ENCODE assay signal across 23 mouse cellular contexts in genomic region chr19:48001774-48002173, GRCm38 (mm10).
DNase-seq lines count a peak whose midpoint lies in the region; ATAC-seq and TF ChIP-seq lines count a peak whose summit lies in the region.
"Had no signal": no experiment of that assay in that cellular context is flagged by ENCODE, and none has a peak within 500 bp of the region (broad histone marks: within the 10 kb centered on the region; RNA-seq: fewer than 3 reads in every experiment).

No protein-coding gene starts in this region.

- H3ac ChIP-seq in C2C12 (ENCODE audit: control insufficient read depth, insufficient read length, low read depth), result no peak overlapping the region

- 54% methylated on average over 11 of the region's 11 CpGs for WGBS in heart, embryonic 13.5 days
- 46% methylated on average over 11 of the region's 11 CpGs for WGBS in lung, embryonic 15.5 days
- 66% methylated on average over 11 of the region's 11 CpGs for WGBS in limb, embryonic 14.5 days

- TF ChIP-seq CTCF in C2C12 (IDR thresholded peaks at IDR 0.05; ENCODE audit: control insufficient read depth, insufficient read depth, insufficient read length), result no peak

- no peak overlapping the region for H3K9ac ChIP-seq in heart, embryonic 13.5 days
- H3K9ac ChIP-seq in lung, embryonic 15.5 days, result no peak overlapping the region
- no peak overlapping the region for H3K9ac ChIP-seq in limb, embryonic 14.5 days (ENCODE audit: low read depth, low read length, severe bottlenecking)
- H3K9ac ChIP-seq: embryonic facial prominence, embryonic 13.5 days; forebrain, embryonic 12.5 days; heart, embryonic 15.5 days; hindbrain, embryonic 14.5 days had no signal

- no peak overlapping the region for H3K4me3 ChIP-seq in heart, embryonic 13.5 days
- no peak overlapping the region for H3K4me3 ChIP-seq in lung, embryonic 15.5 days
- H3K4me3 ChIP-seq in C2C12 (ENCODE audit: insufficient read depth, poor library complexity, severe bottlenecking), result no peak overlapping the region
- no peak overlapping the region for H3K4me3 ChIP-seq in limb, embryonic 14.5 days (replicated peaks; ENCODE audit: low read length)
- H3K4me3 ChIP-seq: embryonic facial prominence, embryonic 13.5 days; forebrain, embryonic 12.5 days; heart, embryonic 15.5 days; hindbrain, embryonic 10.5 days had no signal

- 0 out of 2 replicates have a peak, but pooled peaks cover 3% of the 10 kb centered on the region for H3K4me1 ChIP-seq in heart, embryonic 13.5 days
- peaks cover 5% of the 10 kb centered on the region; the same call in 1 of the 2 replicates for H3K4me1 ChIP-seq in lung, embryonic 15.5 days
- peaks cover 33% of the 10 kb centered on the region for H3K4me1 ChIP-seq in limb, embryonic 14.5 days (ENCODE audit: control insufficient read depth, insufficient read depth, low read length)
- H3K4me1 ChIP-seq: heart, embryonic 15.5 days; hindbrain, embryonic 10.5 days had no signal

- no peaks in the 10 kb centered on the region for H3K79me3 ChIP-seq in C2C12 (ENCODE audit: low read depth)

- H3K36me3 ChIP-seq in heart, embryonic 13.5 days, result no peaks in the 10 kb centered on the region
- H3K36me3 ChIP-seq in lung, embryonic 15.5 days, result no peaks in the 10 kb centered on the region
- H3K36me3 ChIP-seq in C2C12 (ENCODE audit: control insufficient read depth, insufficient read depth), result no peaks in the 10 kb centered on the region
- no peaks in the 10 kb centered on the region for H3K36me3 ChIP-seq in limb, embryonic 14.5 days (ENCODE audit: control insufficient read depth, insufficient read depth, low read length)
- H3K36me3 ChIP-seq: embryonic facial prominence, embryonic 13.5 days; forebrain, embryonic 12.5 days; heart, embryonic 15.5 days; hindbrain, embryonic 10.5 days had no signal

- no peaks in the 10 kb centered on the region for H3K79me2 ChIP-seq in C2C12 (ENCODE audit: control insufficient read depth, insufficient read depth)

- 0 out of 2 replicates have a peak, but pooled peaks cover 11% of the 10 kb centered on the region for H3K27me3 ChIP-seq in heart, embryonic 13.5 days (replicated peaks)
- no peaks in the 10 kb centered on the region for H3K27me3 ChIP-seq in lung, embryonic 15.5 days
- peaks cover 35% of the 10 kb centered on the region for H3K27me3 ChIP-seq in C2C12 (ENCODE audit: control insufficient read depth, insufficient read depth, insufficient read length)
- H3K27me3 ChIP-seq in limb, embryonic 14.5 days (ENCODE audit: control insufficient read depth, insufficient read depth, low read length), result no peaks in the 10 kb centered on the region
- H3K27me3 ChIP-seq: CH12.LX; embryonic facial prominence, embryonic 13.5 days; forebrain, embryonic 12.5 days had no signal

- DNase-seq in heart, adult 18-20 months, result no peak
- no peak for DNase-seq in lung, postnatal 14 days
- no peak for DNase-seq in limb, embryonic 14.5 days (ENCODE audit: low spot score)
- no peak for DNase-seq in right cerebral cortex, postnatal 10 days (ENCODE audit: low spot score in 2 of 2)
- DNase-seq: adrenal gland, adult 2 months; adrenal gland, postnatal 25 days; cerebellum, adult 18-20 months; cerebellum, adult 9-11 months; cerebellum, postnatal 36 days; gastrocnemius, postnatal 10 days had no signal

- H3K27ac ChIP-seq in heart, embryonic 13.5 days (replicated peaks), result no peak overlapping the region
- peak overlapping the region; percentile 8; the same call in 1 of the 2 replicates for H3K27ac ChIP-seq in lung, embryonic 15.5 days
- peak overlapping the region; percentile 63 for H3K27ac ChIP-seq in limb, embryonic 14.5 days (replicated peaks; ENCODE audit: low read depth, low read length)
- H3K27ac ChIP-seq: embryonic facial prominence, embryonic 13.5 days; forebrain, embryonic 12.5 days; heart, embryonic 15.5 days; hindbrain, embryonic 10.5 days; hindbrain, embryonic 14.5 days had no signal

- no peak for ATAC-seq in heart, embryonic 13.5 days (ENCODE audit: extremely low read depth, insufficient number of reproducible peaks, low FRiP score, low TSS enrichment)
- ATAC-seq in lung, embryonic 15.5 days (ENCODE audit: borderline replicate concordance, extremely low read depth, low FRiP score, low TSS enrichment), result no peak; the same call in 1 of the 2 replicates
- ATAC-seq in limb, embryonic 14.5 days (ENCODE audit: low FRiP score, low read depth), result no peak
- ATAC-seq in monocyte, adult 5-6 weeks (replicated peaks; ENCODE audit: insufficient number of reproducible peaks, low FRiP score, low TSS enrichment, poor library complexity, severe bottlenecking), result no peak
- ATAC-seq: activated CD4-positive, CD25-positive, alpha-beta regulatory T cell, adult 4 months; forebrain, embryonic 16.5 days; Patski had no signal

- TF ChIP-seq POLR2A in limb, embryonic 14.5 days (IDR thresholded peaks at IDR 0.05; ENCODE audit: borderline replicate concordance, extremely low read depth, insufficient read depth, insufficient read length), result no peak

- H3K9me3 ChIP-seq in heart, embryonic 13.5 days, result no peaks in the 10 kb centered on the region
- no peaks in the 10 kb centered on the region for H3K9me3 ChIP-seq in lung, embryonic 15.5 days
- H3K9me3 ChIP-seq in limb, embryonic 14.5 days (ENCODE audit: control insufficient read depth, low read length), result peaks cover 2% of the 10 kb centered on the region; the same call in 1 of the 2 replicates
- H3K9me3 ChIP-seq: embryonic facial prominence, embryonic 13.5 days; forebrain, embryonic 12.5 days; heart, embryonic 15.5 days; hindbrain, embryonic 10.5 days had no signal

- H3K4me2 ChIP-seq in heart, embryonic 13.5 days, result peak overlapping the region; percentile 22; the same call in 1 of the 2 replicates
- H3K4me2 ChIP-seq in lung, embryonic 15.5 days, result no peak overlapping the region; the same call in 1 of the 2 replicates
- peak overlapping the region; percentile 18; the same call in 1 of the 2 replicates for H3K4me2 ChIP-seq in limb, embryonic 14.5 days (replicated peaks; ENCODE audit: low read depth, low read length, severe bottlenecking)
- H3K4me2 ChIP-seq: embryonic facial prominence, embryonic 13.5 days; forebrain, embryonic 12.5 days; heart, embryonic 15.5 days; hindbrain, embryonic 14.5 days had no signal

TF ChIP-seq in C2C12, 6 proteins besides CTCF, POLR2A, EP300 and RAD21:
- TF ChIP-seq MAX (IDR thresholded peaks at IDR 0.05), result no peak
- TF ChIP-seq MYOD1 (IDR thresholded peaks at IDR 0.05; ENCODE audit: control insufficient read depth, insufficient read length, low read depth), result no peak
- peak; percentile 10 for TF ChIP-seq USF1 (IDR thresholded peaks at IDR 0.05; ENCODE audit: low read depth)
